Mouse (Mus musculus) MEL (cell line): Measurements from ENCODE around the gene Tma16. TPM values are rescaled to one million over a fixed set of nuclear protein-coding genes. Genes with fewer than 3 reads are reported as not detected.

Experiments used
- DNase-seq: peaks from one replicate; pipeline ENCODE4 v3.0.0; 2011; ENCODE audit warnings: low read depth, low spot score
- H3K27ac ChIP-seq: 2 replicates; pipeline ENCODE4 v1.5.1; 2012; ENCODE audit warnings: low read depth, mild to moderate bottlenecking, control low read depth, low read length, moderate library complexity; ENCODE audit not compliant: control insufficient read depth
- H3K27me3 ChIP-seq, 2 experiments: fragments of 150-350 bp in 1 of 2; sonication (generic) in 1 of 2; 2 replicates each; pipeline ENCODE4 v1.6.1; 2012; ENCODE audit warnings: low read length in 2 of 2, mild to moderate bottlenecking in 2 of 2, improper control_type of control experiment in 1 of 2, moderate library complexity in 1 of 2; ENCODE audit not compliant: insufficient read depth in 2 of 2, control insufficient read depth in 1 of 2
- H3K36me3 ChIP-seq, 2 experiments: 2 replicates each; pipeline ENCODE4 v1.6.1; 2012 to 2014; ENCODE audit warnings: low read length in 2 of 2, improper control_type of control experiment in 1 of 2, inconsistent platforms in 1 of 2, mild to moderate bottlenecking in 1 of 2; ENCODE audit not compliant: insufficient read depth in 2 of 2, control insufficient read depth in 1 of 2
- H3K4me1 ChIP-seq, 2 experiments: fragments of 150-350 bp in 1 of 2; sonication (generic) in 1 of 2; 2 replicates each; pipeline ENCODE4 v1.6.1; 2012; ENCODE audit warnings: low read length in 2 of 2, improper control_type of control experiment in 1 of 2, mild to moderate bottlenecking in 1 of 2; ENCODE audit not compliant: insufficient read depth in 2 of 2, control insufficient read depth in 1 of 2
- H3K4me3 ChIP-seq, 2 experiments: fragments of 150-350 bp in 1 of 2; sonication (generic) in 1 of 2; 2 replicates each; pipeline ENCODE4 v1.5.1; 2012; ENCODE audit warnings: low read depth in 2 of 2, low read length in 2 of 2, mild to moderate bottlenecking in 2 of 2, moderate library complexity in 2 of 2, control low read depth in 1 of 2, improper control_type of control experiment in 1 of 2; ENCODE audit not compliant: control insufficient read depth in 1 of 2, insufficient read depth in 1 of 2
- H3K79me2 ChIP-seq: 2 replicates; pipeline ENCODE4 v1.6.1; 2012; ENCODE audit warnings: mild to moderate bottlenecking, low read length, moderate library complexity; ENCODE audit not compliant: control insufficient read depth, poor library complexity, insufficient read depth
- H3K9ac ChIP-seq: 2 replicates; pipeline ENCODE4 v1.6.1; 2012; ENCODE audit warnings: low read depth, mild to moderate bottlenecking, control low read depth, low read length, moderate library complexity; ENCODE audit not compliant: control insufficient read depth, poor library complexity, severe bottlenecking
- H3K9me3 ChIP-seq: fragments of 150-350 bp; sonication (generic); replicated peaks from 2 replicates; pipeline ENCODE4 v1.6.1; 2012; ENCODE audit warnings: mild to moderate bottlenecking, low read length, improper control_type of control experiment, moderate library complexity; ENCODE audit not compliant: insufficient read depth
- BHLHE40 ChIP-seq: IDR thresholded peaks from 2 replicates; pipeline ENCODE4 v1.6.1; 2012; ENCODE audit warnings: low read depth, mild to moderate bottlenecking, inconsistent platforms, low read length, improper control_type of control experiment, borderline replicate concordance
- CHD1 ChIP-seq: IDR thresholded peaks from 2 replicates; pipeline ENCODE4 v1.6.1; 2012; ENCODE audit warnings: low read depth, mild to moderate bottlenecking, inconsistent platforms, low read length, improper control_type of control experiment
- CHD2 ChIP-seq: IDR thresholded peaks from 2 replicates; pipeline ENCODE4 v1.6.1; 2011; ENCODE audit warnings: low read length, improper control_type of control experiment
- CTCF ChIP-seq, 3 experiments: IDR thresholded peaks in 2 of 3; conservative IDR thresholded peaks in 1 of 3; 2 replicates each; pipeline ENCODE4 v1.5.1; 2011 to 2012; ENCODE audit warnings: low read length in 3 of 3, low read depth in 2 of 3, mild to moderate bottlenecking in 2 of 3, improper control_type of control experiment in 1 of 3, inconsistent platforms in 1 of 3, mixed read lengths in 1 of 3, moderate library complexity in 1 of 3; ENCODE audit not compliant: control insufficient read depth in 1 of 3, insufficient read depth in 1 of 3, poor library complexity in 1 of 3, severe bottlenecking in 1 of 3
- ELF1 ChIP-seq: IDR thresholded peaks from 2 replicates; pipeline ENCODE4 v1.6.1; 2014; ENCODE audit warnings: low read depth, mild to moderate bottlenecking, inconsistent platforms, low read length, improper control_type of control experiment, moderate library complexity
- EP300 ChIP-seq, 2 experiments: IDR thresholded peaks; 2 replicates each; pipeline ENCODE4 v1.6.1; 2011; ENCODE audit warnings: improper control_type of control experiment in 2 of 2, low read length in 2 of 2, low read depth in 1 of 2, mild to moderate bottlenecking in 1 of 2
- ETS1 ChIP-seq: IDR thresholded peaks from 2 replicates; pipeline ENCODE4 v1.6.1; 2012; ENCODE audit warnings: low read depth, mild to moderate bottlenecking, inconsistent platforms, low read length, improper control_type of control experiment, moderate library complexity
- GABPA ChIP-seq: IDR thresholded peaks from 2 replicates; pipeline ENCODE4 v1.6.1; 2012; ENCODE audit warnings: low read depth, mild to moderate bottlenecking, inconsistent platforms, low read length, improper control_type of control experiment, moderate library complexity
- GATA1 ChIP-seq: IDR thresholded peaks from 2 replicates; pipeline ENCODE4 v1.6.1; 2011; ENCODE audit warnings: low read depth, low read length, improper control_type of control experiment
- HCFC1 ChIP-seq: IDR thresholded peaks from 2 replicates; pipeline ENCODE4 v1.6.1; 2012; ENCODE audit warnings: low read depth, mild to moderate bottlenecking, inconsistent platforms, low read length, improper control_type of control experiment, moderate library complexity
- JUND ChIP-seq: IDR thresholded peaks from 2 replicates; pipeline ENCODE4 v1.6.1; 2011; ENCODE audit warnings: low read depth, mild to moderate bottlenecking, improper control_type of control experiment, low read length
- KAT2A ChIP-seq: conservative IDR thresholded peaks from 2 replicates; pipeline ENCODE4 v1.6.1; 2012; ENCODE audit warnings: low read depth, low read length, improper control_type of control experiment, inconsistent platforms
- MAFK ChIP-seq: IDR thresholded peaks from 2 replicates; pipeline ENCODE4 v1.6.1; 2011; ENCODE audit warnings: low read depth, mild to moderate bottlenecking, low read length, improper control_type of control experiment, borderline replicate concordance
- MAX ChIP-seq: IDR thresholded peaks from 2 replicates; pipeline ENCODE4 v1.6.1; 2011; ENCODE audit warnings: low read length, improper control_type of control experiment
- MAZ ChIP-seq: IDR thresholded peaks from 2 replicates; pipeline ENCODE4 v1.6.1; 2012; ENCODE audit warnings: low read depth, mild to moderate bottlenecking, inconsistent platforms, low read length, improper control_type of control experiment
- MXI1 ChIP-seq: IDR thresholded peaks from 2 replicates; pipeline ENCODE4 v1.6.1; 2011; ENCODE audit warnings: mild to moderate bottlenecking, low read depth, low read length, improper control_type of control experiment
- MYB ChIP-seq: IDR thresholded peaks from 2 replicates; pipeline ENCODE4 v1.6.1; 2011; ENCODE audit warnings: mild to moderate bottlenecking, low read depth, low read length, improper control_type of control experiment
- MYC ChIP-seq: IDR thresholded peaks from 2 replicates; pipeline ENCODE4 v1.6.1; 2011; ENCODE audit warnings: low read depth, mild to moderate bottlenecking, low read length, improper control_type of control experiment, moderate library complexity
- NELFE ChIP-seq: IDR thresholded peaks from 2 replicates; pipeline ENCODE4 v1.6.1; 2011; ENCODE audit warnings: low read depth, low read length, improper control_type of control experiment
- NRF1 ChIP-seq: IDR thresholded peaks from 2 replicates; pipeline ENCODE4 v1.6.1; 2014; ENCODE audit warnings: low read depth, mild to moderate bottlenecking, inconsistent platforms, low read length, improper control_type of control experiment, moderate library complexity; ENCODE audit not compliant: poor library complexity, insufficient read depth, severe bottlenecking
- POLR2A ChIP-seq, 2 experiments: IDR thresholded peaks; 2 replicates each; pipeline ENCODE4 v1.6.1; 2011 to 2012; ENCODE audit warnings: low read length in 2 of 2, mild to moderate bottlenecking in 2 of 2, control low read depth in 1 of 2, improper control_type of control experiment in 1 of 2, low read depth in 1 of 2, moderate library complexity in 1 of 2; ENCODE audit not compliant: control insufficient read depth in 1 of 2, insufficient read depth in 1 of 2, poor library complexity in 1 of 2
- POLR2AphosphoS2 ChIP-seq: IDR thresholded peaks from 2 replicates; pipeline ENCODE4 v1.6.1; 2011; ENCODE audit warnings: low read length, improper control_type of control experiment
- POLR2AphosphoS5 ChIP-seq: IDR thresholded peaks from 2 replicates; pipeline ENCODE4 v1.6.1; 2012; ENCODE audit warnings: low read depth, borderline replicate concordance, mild to moderate bottlenecking, inconsistent platforms, low read length, moderate library complexity, mixed read lengths
- RAD21 ChIP-seq: IDR thresholded peaks from 2 replicates; pipeline ENCODE4 v1.6.1; 2011; ENCODE audit warnings: mild to moderate bottlenecking, low read depth, low read length, improper control_type of control experiment
- RCOR1 ChIP-seq: IDR thresholded peaks from 2 replicates; pipeline ENCODE4 v1.6.1; 2012; ENCODE audit warnings: low read depth, mild to moderate bottlenecking, inconsistent platforms, low read length, improper control_type of control experiment
- SIN3A ChIP-seq: IDR thresholded peaks from 2 replicates; pipeline ENCODE4 v1.6.1; 2012; ENCODE audit warnings: low read length, improper control_type of control experiment, inconsistent platforms
- SMC3 ChIP-seq: IDR thresholded peaks from 2 replicates; pipeline ENCODE4 v1.6.1; 2011; ENCODE audit warnings: low read depth, low read length, improper control_type of control experiment
- TAL1 ChIP-seq: IDR thresholded peaks from 2 replicates; pipeline ENCODE4 v1.6.1; 2012; ENCODE audit warnings: mild to moderate bottlenecking, inconsistent platforms, low read length, moderate library complexity, mixed read lengths
- TCF12 ChIP-seq: IDR thresholded peaks from 2 replicates; pipeline ENCODE4 v1.6.1; 2014; ENCODE audit warnings: low read depth, mild to moderate bottlenecking, inconsistent platforms, low read length, improper control_type of control experiment, moderate library complexity
- UBTF ChIP-seq: IDR thresholded peaks from 2 replicates; pipeline ENCODE4 v1.6.1; 2012; ENCODE audit warnings: low read depth, mild to moderate bottlenecking, inconsistent platforms, low read length, improper control_type of control experiment, moderate library complexity, borderline replicate concordance; ENCODE audit not compliant: insufficient read depth
- USF1 ChIP-seq: IDR thresholded peaks from 2 replicates; pipeline ENCODE4 v1.6.1; 2014; ENCODE audit warnings: low read depth, mild to moderate bottlenecking, inconsistent platforms, low read length, improper control_type of control experiment, moderate library complexity
- USF2 ChIP-seq, 2 experiments: IDR thresholded peaks; 2 replicates each; pipeline ENCODE4 v1.6.1; 2011 to 2012; ENCODE audit warnings: improper control_type of control experiment in 2 of 2, low read length in 2 of 2, borderline replicate concordance in 1 of 2, inconsistent platforms in 1 of 2, low read depth in 1 of 2, mild to moderate bottlenecking in 1 of 2; ENCODE audit not compliant: insufficient read depth in 1 of 2
- ZC3H11A ChIP-seq: IDR thresholded peaks from 2 replicates; pipeline ENCODE4 v1.6.1; 2012; ENCODE audit warnings: low read depth, mild to moderate bottlenecking, inconsistent platforms, low read length, improper control_type of control experiment
- ZKSCAN1 ChIP-seq: IDR thresholded peaks from 2 replicates; pipeline ENCODE4 v1.6.1; 2012; ENCODE audit warnings: low read depth, mild to moderate bottlenecking, inconsistent platforms, low read length, improper control_type of control experiment, moderate library complexity
- ZMIZ1 ChIP-seq: IDR thresholded peaks from 2 replicates; pipeline ENCODE4 v1.6.1; 2012; ENCODE audit warnings: low read depth, mild to moderate bottlenecking, inconsistent platforms, low read length, improper control_type of control experiment, moderate library complexity
- ZNF384 ChIP-seq: IDR thresholded peaks from 2 replicates; pipeline ENCODE4 v1.6.1; 2012; ENCODE audit warnings: low read depth, mild to moderate bottlenecking, inconsistent platforms, low read length, improper control_type of control experiment
- polyA plus RNA-seq, 2 experiments: library from polyadenylated mRNA; stranded (reverse) in 1 of 2; unstranded in 1 of 2; fragments of >175 nt in 1 of 2; fragments of >200 nt in 1 of 2; gene quantifications; 2 replicates each; pipeline versions ENCODE4 v1.2.1 to v1.2.4; 2012; ENCODE audit warnings: low replicate concordance in 2 of 2, low read depth in 1 of 2; ENCODE audit not compliant: insufficient read length in 2 of 2, insufficient read depth in 1 of 2, missing spikeins in 1 of 2
- total RNA-seq: library from RNA; depleted of rRNA; stranded (reverse); fragments of 300-350 nt; gene quantifications from 2 replicates; pipeline ENCODE4 v1.2.3, GENCODE M21; 2012; rRNA removed

The Tma16 gene
- total RNA-seq (26.7 and 33.2 TPM in 2 replicates), polyA plus RNA-seq (10 to 100 TPM in 1 of 2 experiments, not detected in 1; 29.4 TPM)

DNA sequence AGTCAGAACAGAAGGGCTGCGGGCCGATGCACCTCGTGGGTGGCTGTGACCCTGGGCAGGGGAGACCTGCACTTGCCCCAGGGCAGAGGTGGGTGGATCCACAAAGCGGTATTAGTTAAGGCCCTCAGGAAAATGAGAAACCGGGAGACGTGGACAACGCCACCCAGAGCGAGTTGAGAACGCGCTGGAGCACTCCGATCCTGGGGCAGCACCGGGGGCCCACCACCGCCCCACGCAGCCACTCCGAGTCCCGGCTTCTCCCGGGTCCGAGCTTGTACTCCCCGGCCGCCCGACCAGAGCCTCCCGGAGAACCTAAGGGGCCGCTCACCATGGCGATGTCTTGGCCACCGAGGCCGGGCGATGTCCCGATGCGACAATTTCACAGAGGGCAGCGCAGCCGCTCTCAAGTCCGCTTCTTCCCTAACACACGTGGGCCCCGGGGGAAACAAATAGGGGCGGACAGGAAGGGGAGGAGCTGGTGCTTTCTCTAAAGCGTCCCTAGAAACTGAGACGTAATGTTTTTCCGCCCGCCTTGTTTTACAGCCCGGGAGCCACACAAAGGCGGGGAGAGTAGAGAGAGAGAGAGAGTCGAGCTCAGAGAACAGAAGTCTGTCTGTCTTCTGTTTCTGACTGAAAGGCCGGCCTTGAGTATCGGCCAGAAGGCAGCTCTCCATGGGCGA lies at the start of gene Tma16:
Gene Tma16 (minus strand): TSS at position 447 of the 680 bp plus-strand sequence.
- H3K79me2 ChIP-seq, result peaks cover 26% of the 10 kb centered on the region
- peak within 1 kb of the TSS; percentile 90 for H3K9ac ChIP-seq
- H3K36me3 ChIP-seq, result peaks cover 11 to 26% of the 10 kb centered on the region in 2 experiments
- H3K27me3 ChIP-seq, result no peaks in the 10 kb centered on the region
- peaks cover 4 to 10% of the 10 kb centered on the region in 2 experiments; a peak in 3 of 4 replicates for H3K4me1 ChIP-seq
- no peaks in the 10 kb centered on the region for H3K9me3 ChIP-seq
- peak; percentile 93 for DNase-seq
- H3K27ac ChIP-seq, result peak within 1 kb of the TSS; percentile 82
- H3K4me3 ChIP-seq, result peak within 1 kb of the TSS; percentile 74 to 79
- TF ChIP-seq TAL1 (no peak), EP300 (IDR thresholded peaks at IDR 0.05; ENCODE audit: low read depth in 1 of 2, low read length in 2 of 2) (peak in 1 of 2 experiments; percentile 37; a peak in 1 of 4 replicates), POLR2AphosphoS5 (no peak), KAT2A (peak; percentile 82), MAZ (peak; percentile 90; the same call in 1 of the 2 replicates), MAFK (no peak), ZKSCAN1 (0 out of 2 replicates have a peak, but pooled peaks have one; percentile 24), ZMIZ1 (no peak), CHD1 (no peak), MAX (peak; percentile 99), POLR2AphosphoS2 (peak; percentile 79; the same call in 1 of the 2 replicates), USF1 (peak; percentile 81), MYC (peak; percentile 99), MXI1 (peak; percentile 100), GATA1 (no peak; the same call in 1 of the 2 replicates), ELF1 (peak; percentile 75), NRF1 (peak; percentile 25; the same call in 1 of the 2 replicates), USF2 (IDR thresholded peaks at IDR 0.05; ENCODE audit: borderline replicate concordance in 1 of 2, insufficient read depth in 1 of 2, low read depth in 1 of 2, low read length in 2 of 2) (no peak), NELFE (peak; percentile 84), SIN3A (peak; percentile 100), HCFC1 (peak; percentile 97), SMC3 (no peak), MYB (no peak), BHLHE40 (no peak), GABPA (no peak), ETS1 (peak; percentile 69), TCF12 (peak; percentile 84), UBTF (no peak), RAD21 (no peak), ZNF384 (peak; percentile 51), RCOR1 (no peak), JUND (no peak), CTCF (IDR thresholded peaks at IDR 0.05 in 2 of 3, conservative IDR thresholded peaks at IDR 0.05 in 1 of 3; ENCODE audit: control insufficient read depth in 1 of 3, insufficient read depth in 1 of 3, low read depth in 2 of 3, low read length in 3 of 3, poor library complexity in 1 of 3, severe bottlenecking in 1 of 3) (no peak), CHD2 (no peak), ZC3H11A (no peak), POLR2A (IDR thresholded peaks at IDR 0.05; ENCODE audit: control insufficient read depth in 1 of 2, insufficient read depth in 1 of 2, low read depth in 1 of 2, low read length in 2 of 2, poor library complexity in 1 of 2) (peak; percentile 61 to 80; a peak in 3 of 4 replicates)
